Mouse (Mus musculus) brain, embryonic 18.5 days (tissue): ENCODE data around the gene Dph1.

Experiments
- DNase-seq: peaks from one replicate; pipeline ENCODE4 v3.0.0-alpha.2; 2012; ENCODE audit warnings: low read depth, low spot score

Gene Dph1

DNA sequence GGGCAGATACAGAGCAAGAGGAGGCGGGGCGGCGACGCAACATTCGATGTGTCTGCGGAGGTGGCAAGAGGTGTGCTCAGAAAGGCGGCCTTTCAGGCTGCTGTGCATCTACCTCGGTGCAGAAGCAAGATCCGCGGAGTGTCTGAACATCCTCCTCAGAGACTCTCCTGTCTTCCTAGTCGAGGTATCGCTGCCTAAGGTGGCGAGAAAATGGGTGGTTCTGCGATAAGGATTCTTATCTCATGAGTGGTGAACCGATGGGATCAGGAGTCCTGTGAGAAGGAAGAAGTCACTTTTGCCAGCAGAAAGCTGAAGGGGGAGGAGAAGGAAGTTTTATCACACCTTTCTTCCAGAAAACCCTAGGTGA is 17.3 kb downstream of the Dph1 start:
- DNase-seq = no peak

DNA sequence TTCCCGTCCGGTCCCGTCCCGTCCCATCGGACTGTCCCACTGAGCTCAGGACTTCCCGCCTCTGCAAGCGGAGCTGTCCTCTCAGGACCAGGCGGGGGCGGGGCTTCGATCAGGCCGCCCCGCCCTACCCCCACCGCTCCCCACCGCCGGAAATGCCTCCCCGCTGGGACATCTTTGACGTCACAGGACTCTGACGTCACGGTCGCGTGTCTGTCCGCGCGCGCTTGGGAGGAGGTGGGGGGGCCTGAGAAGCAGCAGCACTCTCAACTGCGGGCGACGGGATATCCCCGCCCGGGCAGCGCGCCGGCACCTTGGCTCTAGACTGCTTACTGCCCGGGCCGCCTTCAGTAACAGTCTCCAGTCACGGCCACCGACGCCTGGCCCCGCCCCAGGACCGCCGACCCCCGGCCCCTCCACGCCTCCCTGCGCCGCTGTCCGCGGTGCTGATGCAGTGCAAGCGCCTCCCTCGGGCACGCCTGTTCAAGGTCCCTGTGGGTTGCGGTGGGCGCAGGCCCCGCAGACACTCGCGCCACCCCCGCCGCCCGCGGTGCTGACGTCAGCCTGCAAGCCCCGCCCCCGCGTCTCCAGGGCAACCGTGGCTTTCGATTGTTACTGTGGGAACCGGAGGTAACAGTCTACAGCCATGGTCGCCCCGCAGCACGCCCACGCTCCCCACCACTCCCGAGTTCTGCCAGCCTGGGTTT is 17.8 kb downstream of the Dph1 start:
- peak; percentile 69 for DNase-seq

DNA sequence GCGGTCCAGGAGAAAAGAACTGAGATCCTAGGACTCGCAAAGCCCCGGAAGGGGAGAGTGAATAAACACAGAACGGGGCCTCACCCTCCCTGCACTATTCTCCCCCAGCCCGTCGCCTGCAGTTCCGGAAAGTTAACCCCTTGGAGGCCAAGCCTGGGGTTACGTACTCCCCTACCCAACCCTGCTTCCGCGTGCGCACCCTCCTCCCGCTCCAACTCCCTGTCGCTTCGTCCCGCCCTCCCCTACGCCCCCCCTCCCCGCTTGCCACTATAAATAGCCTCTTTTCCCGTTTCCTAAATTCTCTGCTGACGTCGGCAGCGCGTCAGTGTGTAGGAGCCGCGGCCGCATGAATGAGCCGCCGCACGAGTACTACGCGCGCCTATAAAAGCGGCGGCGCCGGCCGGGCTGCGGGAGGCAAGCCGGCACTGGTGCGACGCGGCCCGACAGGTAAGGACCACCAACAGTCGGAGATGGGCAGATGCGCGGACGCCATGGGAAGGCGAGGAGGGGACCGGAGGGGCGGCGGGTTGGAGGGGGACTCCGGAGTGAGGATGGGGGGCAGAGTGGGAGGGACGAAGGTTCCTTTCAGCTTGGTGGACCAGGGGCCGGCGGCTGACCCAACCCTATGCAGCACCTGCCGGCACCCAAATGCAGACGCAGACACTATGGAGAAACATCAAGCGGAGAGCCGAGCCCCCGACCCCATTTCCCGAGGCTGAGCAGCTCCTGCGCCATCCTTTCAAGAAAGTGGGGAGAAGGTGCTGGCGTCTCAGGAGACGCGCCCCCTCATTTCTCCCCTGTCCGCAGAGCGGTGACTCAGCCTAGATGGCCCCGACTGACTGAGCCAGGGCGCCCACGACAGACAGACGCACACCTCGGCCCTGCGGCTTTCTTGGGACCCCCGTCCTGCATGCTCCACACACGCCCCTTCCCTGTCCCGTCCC is 18.6 kb downstream of the Dph1 start:
- DNase-seq = peak; percentile 74

GRCm38 (mm10) chr11:75171186-75171865 is 19.7 kb downstream of the Dph1 start:
- DNase-seq = no peak

- DNase-seq = peak; percentile 81
Observed at GRCm38 (mm10) chr11:75170136-75170751, 20.8 kb downstream of the Dph1 start.

DNA sequence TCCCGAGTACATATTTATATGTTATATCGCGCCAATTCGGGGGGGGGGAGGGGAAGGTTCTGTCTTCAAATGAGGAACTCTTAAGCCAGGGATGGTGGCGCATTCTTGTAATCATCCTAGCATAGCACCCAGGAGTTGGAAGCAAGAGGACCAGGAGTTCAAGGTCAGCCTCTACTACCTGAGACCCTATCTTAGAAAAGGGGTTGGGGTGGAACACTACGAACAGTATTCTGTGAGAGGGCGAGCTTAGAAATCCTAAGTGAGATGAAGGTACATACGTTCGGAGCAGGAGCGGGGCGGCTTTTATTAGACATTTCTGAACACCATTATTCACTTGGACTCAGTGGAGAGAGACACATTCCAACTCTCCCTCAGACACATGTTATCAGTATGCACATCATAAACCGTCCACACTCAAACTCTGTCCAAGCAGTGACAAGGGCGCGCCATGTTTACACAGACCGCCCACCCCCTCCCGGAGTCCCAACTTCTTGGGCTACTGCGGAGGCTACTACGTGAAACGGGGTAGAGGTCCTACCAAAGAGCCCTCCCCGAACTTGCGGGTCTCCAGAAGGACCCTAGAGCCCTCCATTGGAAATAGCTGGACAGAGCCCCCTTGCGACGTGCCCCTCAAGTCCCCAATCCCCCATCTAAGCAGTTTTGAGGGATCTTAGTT is 21.5 kb downstream of the Dph1 start, which contains the start of gene Hic1:
Hic1 (minus strand) TSS at position 115 of the 676 bp plus-strand sequence.
- DNase-seq = no peak

- DNase-seq = no peak
Observed at GRCm38 (mm10) chr11:75168590-75169361, 22.3 kb downstream of the Dph1 start.

GRCm38 (mm10) chr11:75167643-75168589 is 23.1 kb downstream of the Dph1 start:
- no peak for DNase-seq

GRCm38 (mm10) chr11:75166861-75167642 is 24.0 kb downstream of the Dph1 start:
- no peak for DNase-seq

DNA sequence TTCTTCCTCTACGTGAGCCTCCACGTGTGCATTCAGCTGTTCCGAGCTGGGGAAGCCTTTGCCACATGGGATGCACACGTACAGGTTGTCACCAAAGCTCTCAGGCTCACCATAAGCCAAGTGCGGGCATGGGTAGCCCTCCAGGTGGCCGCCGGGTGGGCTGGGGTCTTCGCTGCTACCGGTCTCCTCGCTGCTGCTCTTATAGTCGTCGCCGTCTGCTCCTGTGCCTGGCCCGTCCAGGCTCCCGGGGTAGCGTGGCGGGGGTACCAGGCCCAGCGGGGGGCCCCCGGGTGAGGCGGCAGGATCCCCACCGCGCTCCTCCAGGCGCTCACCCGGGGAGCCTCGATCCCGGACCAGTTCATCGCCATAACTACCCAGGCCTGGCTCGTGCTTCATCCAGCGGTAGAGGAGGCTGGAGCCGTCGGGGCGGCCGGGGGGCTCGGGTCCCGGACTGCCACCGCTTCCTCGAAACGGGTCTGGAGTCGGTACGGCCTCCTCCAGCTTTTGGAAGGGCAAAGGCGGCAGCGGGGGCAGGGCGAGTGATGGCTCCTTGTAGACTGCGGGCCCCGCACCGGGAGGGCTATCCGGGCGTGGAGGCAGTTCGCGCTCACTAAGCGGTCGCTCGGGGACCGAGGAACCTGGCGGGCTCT is 24.7 kb downstream of the Dph1 start:
- DNase-seq = no peak

- no peak for DNase-seq
Observed at GRCm38 (mm10) chr11:75165441-75166192, 25.4 kb downstream of the Dph1 start.

GRCm38 (mm10) chr11:75164750-75165149 is 26.3 kb downstream of the Dph1 start:
- no peak for DNase-seq

- no peak for DNase-seq
Observed at GRCm38 (mm10) chr11:75164051-75164450, 27.0 kb downstream of the Dph1 start.

GRCm38 (mm10) chr11:75163379-75163778 is 27.7 kb downstream of the Dph1 start:
- no peak for DNase-seq

- no peak for DNase-seq
Observed at GRCm38 (mm10) chr11:75162591-75163080, 28.4 kb downstream of the Dph1 start.

- DNase-seq = no peak
Observed at GRCm38 (mm10) chr11:75161417-75162008, 29.5 kb downstream of the Dph1 start.

DNA sequence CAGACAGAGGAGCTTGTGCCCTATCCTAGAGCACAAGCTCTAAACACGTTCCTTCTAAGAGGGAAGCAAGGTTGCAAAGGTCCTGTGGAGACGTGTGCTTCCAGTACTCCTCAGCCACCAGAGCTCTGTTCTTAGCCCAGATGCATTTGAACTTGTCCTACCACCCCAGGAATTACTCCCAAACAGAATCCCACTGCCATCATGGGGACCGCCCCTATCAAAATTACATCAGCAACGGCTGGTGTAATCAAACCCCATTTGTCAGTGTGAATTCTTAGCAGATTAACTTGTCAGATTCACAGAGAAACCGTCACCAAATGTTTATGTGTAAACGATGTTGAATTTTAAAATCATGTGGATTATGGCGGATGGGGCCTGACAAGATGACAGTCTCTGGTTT is 30.1 kb downstream of the Dph1 start:
- DNase-seq = no peak
